Mouse (Mus musculus) testis, adult 2 months (tissue): Measurements from ENCODE around the gene Col15a1.

Experiments
- CTCF ChIP-seq: fragments of 200-500 bp; IDR thresholded peaks from 2 replicates; pipeline ENCODE4 v1.5.1; 2012; ENCODE audit warnings: low read depth, mild to moderate bottlenecking, inconsistent platforms, low read length, moderate library complexity; ENCODE audit not compliant: control insufficient read depth, insufficient read depth, insufficient replicate concordance
- POLR2A ChIP-seq: fragments of 200-500 bp; IDR thresholded peaks from 2 replicates; pipeline ENCODE4 v1.6.1; 2012; ENCODE audit warnings: low read depth, mild to moderate bottlenecking, inconsistent platforms, low read length, moderate library complexity; ENCODE audit not compliant: control insufficient read depth

DNA sequence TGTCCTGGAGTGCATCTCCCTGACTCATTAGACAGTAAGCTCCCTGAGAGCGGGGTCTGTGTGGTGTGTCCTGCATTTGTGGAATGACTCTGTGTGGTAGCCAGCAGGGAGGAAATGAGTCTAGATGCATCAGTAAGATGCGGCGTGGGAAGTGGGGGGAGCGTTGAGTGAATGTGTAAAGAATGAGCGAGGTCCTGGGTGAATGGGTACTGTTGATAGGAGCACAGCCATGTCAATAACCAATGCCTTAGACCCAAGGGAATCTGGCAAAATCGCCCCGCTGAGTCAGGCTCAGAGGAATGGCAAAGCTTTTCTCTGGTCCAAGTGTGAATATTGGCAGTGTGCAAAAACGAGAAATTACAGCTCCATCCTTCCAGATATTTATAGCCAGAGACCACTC is 30.9 kb upstream of the Col15a1 start:
- TF ChIP-seq CTCF (no peak), POLR2A (no peak)
